Mouse (Mus musculus) heart, adult 8-10 months (tissue): ENCODE measurements at regions not wholly inside any gene's neighbourhood (a gene's known extent, or its start where the extent isn't known, plus 50 kb on each side); places are given as distances from the start of the nearest gene placed in this dataset.

ENCODE experiments used
- DNase-seq: peaks from one replicate; pipeline ENCODE4 v3.0.0; 2022; ENCODE audit warnings: low spot score

GRCm38 (mm10) chr1:149556381-149556780 lies 404.7 kb downstream of the Pla2g4a start:
- DNase-seq = peak; percentile 30

GRCm38 (mm10) chr1:149555355-149556007 lies 405.6 kb downstream of the Pla2g4a start:
- DNase-seq = no peak

DNA sequence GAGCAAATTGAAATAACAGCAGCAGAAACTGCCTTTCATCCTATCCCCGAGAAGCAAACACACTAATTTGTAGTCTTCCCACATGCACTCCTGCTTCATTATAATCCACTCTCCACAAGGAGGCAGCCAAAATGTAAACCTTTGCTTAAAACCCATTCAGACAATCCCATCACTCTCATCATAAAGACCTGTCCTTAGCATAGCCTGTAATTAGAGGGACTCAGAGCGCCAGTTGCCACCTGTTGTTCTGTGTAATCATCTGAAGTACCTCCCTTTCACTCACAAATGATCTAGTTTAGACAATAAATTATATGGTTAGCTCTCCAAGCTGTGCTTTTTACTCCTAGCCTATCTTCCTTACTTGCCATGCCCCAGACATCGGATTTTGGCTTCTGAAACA lies 415.0 kb downstream of the Pla2g4a start:
- DNase-seq = no peak

GRCm38 (mm10) chr1:149541386-149541785 lies 419.7 kb downstream of the Pla2g4a start:
- no peak for DNase-seq

DNA sequence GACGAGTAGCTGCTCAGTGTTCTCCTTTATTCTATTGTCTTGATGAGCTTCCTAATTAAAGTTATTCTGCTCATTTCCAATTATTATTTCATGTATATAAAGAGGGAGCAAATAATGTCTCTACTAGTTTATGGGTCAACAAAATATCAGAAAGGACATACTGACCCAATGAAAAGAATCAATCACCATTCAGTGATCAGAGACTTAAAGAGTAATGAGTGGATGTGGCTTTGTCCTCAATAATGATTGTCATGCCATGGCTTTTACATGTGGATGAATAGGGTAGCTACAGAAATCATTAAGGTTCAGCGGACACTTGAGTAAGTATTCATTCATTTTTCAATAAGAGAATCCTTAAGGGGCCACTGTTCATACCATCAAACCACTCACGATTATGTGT lies 427.4 kb downstream of the Pla2g4a start:
- DNase-seq = no peak
